10 mouse cellular contexts compared by ENCODE assay signal in genomic region chr6:61296188-61297037, GRCm38 (mm10).
DNase-seq lines count a peak whose midpoint lies in the region; ATAC-seq lines count a peak whose summit lies in the region.
"Had no signal": no experiment of that assay in that cellular context is flagged by ENCODE, and none has a peak within 500 bp of the region (broad histone marks: within the 10 kb centered on the region; RNA-seq: fewer than 3 reads in every experiment).

No protein-coding gene starts in this region.

- peak; percentile 67 for ATAC-seq in frontal cortex, adult (ENCODE audit: low TSS enrichment)
- peak; percentile 59; the same call in 1 of the 2 replicates for ATAC-seq in midbrain, embryonic 15.5 days (replicated peaks)
- peak; percentile 93 for ATAC-seq in forebrain, embryonic 16.5 days

- DNase-seq in frontal cortex, postnatal 25 days (ENCODE audit: low spot score in 2 of 2) = no peak
- no peak for DNase-seq in midbrain, embryonic 10.5 days (ENCODE audit: low spot score)
- DNase-seq in layer of hippocampus, postnatal 36 days = peak; percentile 54 to 56
- no peak for DNase-seq in heart, postnatal 36 days
- DNase-seq: kidney, adult 9 months; thymus, postnatal 14 days had no signal

- no peaks in the 10 kb centered on the region for H3K36me3 ChIP-seq in midbrain, embryonic 15.5 days (replicated peaks)
- no peaks in the 10 kb centered on the region for H3K36me3 ChIP-seq in midbrain, embryonic 10.5 days
- no peaks in the 10 kb centered on the region for H3K36me3 ChIP-seq in forebrain, embryonic 16.5 days (ENCODE audit: control insufficient read depth, insufficient read depth)

- intact Hi-C loops in heart, postnatal 36 days (cut with DNase I) = loop anchor here (5.0 kb wide), 1 partner anchor 114 kb away; the partner anchor contains the start of gene Ccser1

- H3K4me2 ChIP-seq in midbrain, embryonic 15.5 days = no peak overlapping the region
- H3K4me2 ChIP-seq in forebrain, embryonic 16.5 days (ENCODE audit: low read length) = peak overlapping the region; percentile 17; the same call in 1 of the 2 replicates

- WGBS in midbrain, embryonic 15.5 days = 61% methylated on average over 6 of the region's 6 CpGs
- 84% methylated on average over 6 of the region's 6 CpGs for WGBS in midbrain, embryonic 10.5 days
- 34% methylated on average over 6 of the region's 6 CpGs for WGBS in forebrain, embryonic 16.5 days

- H3K4me1 ChIP-seq in midbrain, embryonic 15.5 days = no peaks in the 10 kb centered on the region
- no peaks in the 10 kb centered on the region for H3K4me1 ChIP-seq in midbrain, embryonic 10.5 days
- peaks cover 20% of the 10 kb centered on the region for H3K4me1 ChIP-seq in forebrain, embryonic 16.5 days (replicated peaks; ENCODE audit: control insufficient read depth, insufficient read depth, low read length)

- H3K9me3 ChIP-seq in midbrain, embryonic 15.5 days = no peaks in the 10 kb centered on the region
- H3K9me3 ChIP-seq in midbrain, embryonic 10.5 days (replicated peaks) = no peaks in the 10 kb centered on the region
- no peaks in the 10 kb centered on the region for H3K9me3 ChIP-seq in forebrain, embryonic 16.5 days (ENCODE audit: control insufficient read depth, low read length)

- H3K4me3 ChIP-seq in midbrain, embryonic 15.5 days = no peak overlapping the region
- no peak overlapping the region for H3K4me3 ChIP-seq in midbrain, embryonic 10.5 days
- H3K4me3 ChIP-seq in forebrain, embryonic 16.5 days (replicated peaks; ENCODE audit: low read length) = no peak overlapping the region

- no peak overlapping the region for H3K9ac ChIP-seq in midbrain, embryonic 15.5 days
- no peak overlapping the region for H3K9ac ChIP-seq in forebrain, embryonic 16.5 days (replicated peaks; ENCODE audit: low read depth, low read length)
- H3K9ac ChIP-seq: liver, embryonic 14.5 days had no signal

- H3K27me3 ChIP-seq in midbrain, embryonic 15.5 days (replicated peaks) = no peaks in the 10 kb centered on the region
- H3K27me3 ChIP-seq in midbrain, embryonic 10.5 days (ENCODE audit: low read depth, poor library complexity, severe bottlenecking) = no peaks in the 10 kb centered on the region
- H3K27me3 ChIP-seq in forebrain, embryonic 16.5 days (replicated peaks; ENCODE audit: control insufficient read depth, insufficient read depth, low read length) = no peaks in the 10 kb centered on the region

- no peak overlapping the region for H3K27ac ChIP-seq in midbrain, embryonic 15.5 days
- no peak overlapping the region for H3K27ac ChIP-seq in midbrain, embryonic 10.5 days (replicated peaks)
- H3K27ac ChIP-seq in forebrain, embryonic 16.5 days (ENCODE audit: low read length) = peak overlapping the region; percentile 61
- H3K27ac ChIP-seq: liver, embryonic 14.5 days had no signal

Comparison
In these comparisons a context has a peak if more than half of its experiments do, and no peak if none do; other contexts are left out.
1. DNase-seq: peak in layer of hippocampus, postnatal 36 days (2 of 2); none in frontal cortex, postnatal 25 days (0 of 2), midbrain, embryonic 10.5 days (single experiment) and heart, postnatal 36 days (0 of 2).
2. Peak in every context shown above with its lines, with median percentiles within 50 percentile points of each other: ATAC-seq.